Mouse (Mus musculus) CH12F3 (cell line): ENCODE data around the gene Otud7b.

Experiments
- in situ Hi-C: fragments of 300-500 bp; cut with MboI; formaldehyde crosslinking; loops from 2 replicates; pipeline ENCODE4 v1.14.3; 2020; ENCODE audit warnings: low sequenced_read_pairs

Gene Otud7b

GRCm38 (mm10) chr3:96132478-96132877 is 28.2 kb downstream of the Otud7b start:
- in situ Hi-C loops = no loop called here

- in situ Hi-C loops = no loop called here
These were observed 29.1 kb downstream of the Otud7b start for GRCm38 (mm10) chr3:96133327-96133905.

GRCm38 (mm10) chr3:96135011-96135410 is 30.7 kb downstream of the Otud7b start:
- in situ Hi-C loops = no loop called here

GRCm38 (mm10) chr3:96147950-96148349 is 43.6 kb downstream of the Otud7b start:
- in situ Hi-C loops = loop anchor here (5.0 kb wide), 1 partner anchor 61 kb away; no protein-coding TSS in a partner anchor

GRCm38 (mm10) chr3:96151836-96152235 is 47.5 kb downstream of the Otud7b start:
- in situ Hi-C loops = no loop called here

GRCm38 (mm10) chr3:96152611-96153010 is 48.3 kb downstream of the Otud7b start:
- in situ Hi-C loops = no loop called here

GRCm38 (mm10) chr3:96155501-96155900 is 51.2 kb downstream of the Otud7b start:
- in situ Hi-C loops = no loop called here

GRCm38 (mm10) chr3:96159820-96160219 is 55.5 kb downstream of the Otud7b start:
- in situ Hi-C loops = no loop called here

GRCm38 (mm10) chr3:96160222-96160802 is 56.0 kb downstream of the Otud7b start:
- in situ Hi-C loops = no loop called here

GRCm38 (mm10) chr3:96160803-96161516 is 56.6 kb downstream of the Otud7b start:
- in situ Hi-C loops = no loop called here

- in situ Hi-C loops = no loop called here
These were observed 57.8 kb downstream of the Otud7b start, which contains the start of gene Mtmr11 for GRCm38 (mm10) chr3:96161869-96162840. TSS of gene Mtmr11 (plus strand) at chr3:96162004.

- in situ Hi-C loops = no loop called here
These were observed 58.7 kb downstream of the Otud7b start for GRCm38 (mm10) chr3:96163040-96163439.

GRCm38 (mm10) chr3:96168466-96169158 is 64.3 kb downstream of the Otud7b start:
- in situ Hi-C loops = no loop called here

- in situ Hi-C loops = no loop called here
These were observed 65.9 kb downstream of the Otud7b start for GRCm38 (mm10) chr3:96170276-96170675.

- in situ Hi-C loops = no loop called here
These were observed 66.7 kb downstream of the Otud7b start for GRCm38 (mm10) chr3:96170976-96171545.

GRCm38 (mm10) chr3:96171583-96172196 is 67.4 kb downstream of the Otud7b start:
- in situ Hi-C loops = no loop called here

- in situ Hi-C loops = no loop called here
These were observed 68.2 kb downstream of the Otud7b start, which contains the start of gene Sf3b4 for GRCm38 (mm10) chr3:96172197-96173178. TSS of gene Sf3b4 (plus strand) at chr3:96172332.

- in situ Hi-C loops = no loop called here
These were observed 68.9 kb downstream of the Otud7b start for GRCm38 (mm10) chr3:96173185-96173584.
